Mouse (Mus musculus): ENCODE measurements around the gene Tmigd3. TPM values are rescaled to one million over a fixed set of nuclear protein-coding genes. Genes with fewer than 3 reads are reported as not detected.

Tmigd3 gene
- polyA plus RNA-seq, 1 experiment from 2014 or later = not detected

DNA sequence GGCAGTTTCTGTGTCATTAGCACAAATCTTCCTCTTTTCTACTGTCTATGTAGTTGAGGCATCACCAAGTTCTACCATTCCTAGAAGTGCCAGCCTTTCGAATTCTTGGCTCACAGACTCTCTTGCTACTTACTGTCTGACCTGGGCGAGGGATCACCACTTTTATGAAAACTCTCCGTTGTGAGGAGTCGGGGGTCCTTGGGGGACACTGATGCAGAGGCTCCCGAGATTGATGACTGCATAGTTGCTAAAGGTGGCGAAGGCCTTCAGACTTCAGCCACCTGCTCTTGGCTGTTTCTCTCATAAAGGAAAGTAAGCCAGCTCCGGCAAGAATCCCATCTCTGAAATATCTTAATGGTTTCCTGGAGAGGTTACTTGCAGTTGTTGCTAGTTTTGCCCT lies 11.4 kb downstream of the Tmigd3 start:
- Histone ChIP-seq H3K9ac (replicated peaks; ENCODE audit: low read depth, low read length) (no peak overlapping the region), H3K9me3 (ENCODE audit: control insufficient read depth, low read length) (no peaks in the 10 kb centered on the region), H3K4me2 (ENCODE audit: low read depth, low read length) (no peak overlapping the region), H3K4me3 (ENCODE audit: low read depth, low read length) (no peak overlapping the region), H3K4me1 (ENCODE audit: control insufficient read depth, insufficient read depth, low read length) (no peaks in the 10 kb centered on the region), H3K27ac (ENCODE audit: low read depth, low read length) (no peak overlapping the region), H3K27me3 (ENCODE audit: control insufficient read depth, insufficient read depth, low read length) (no peaks in the 10 kb centered on the region), H3K36me3 (ENCODE audit: control insufficient read depth, insufficient read depth, low read length) (no peaks in the 10 kb centered on the region)
- ATAC-seq (ENCODE audit: low read depth) = no peak
- WGBS = 96% methylated on average over 7 of the region's 7 CpGs

- ATAC-seq (ENCODE audit: low read depth) = no peak
- H3K4me3 ChIP-seq (ENCODE audit: low read depth, low read length) = no peak overlapping the region
- no peak overlapping the region for H3K9ac ChIP-seq (replicated peaks; ENCODE audit: low read depth, low read length)
- no peaks in the 10 kb centered on the region for H3K36me3 ChIP-seq (ENCODE audit: control insufficient read depth, insufficient read depth, low read length)
- no peak overlapping the region for H3K27ac ChIP-seq (ENCODE audit: low read depth, low read length)
- WGBS = 90% methylated on average over 2 of the region's 2 CpGs
- no peaks in the 10 kb centered on the region for H3K9me3 ChIP-seq (ENCODE audit: control insufficient read depth, low read length)
- no peaks in the 10 kb centered on the region for H3K27me3 ChIP-seq (ENCODE audit: control insufficient read depth, insufficient read depth, low read length)
- H3K4me2 ChIP-seq (ENCODE audit: low read depth, low read length) = no peak overlapping the region
- no peaks in the 10 kb centered on the region for H3K4me1 ChIP-seq (ENCODE audit: control insufficient read depth, insufficient read depth, low read length)
Observed at GRCm38 (mm10) chr3:105883111-105883510, 12.4 kb downstream of the Tmigd3 start.

GRCm38 (mm10) chr3:105888961-105889360 lies 18.3 kb downstream of the Tmigd3 start:
- 83% methylated on average over 3 of the region's 3 CpGs for WGBS

DNA sequence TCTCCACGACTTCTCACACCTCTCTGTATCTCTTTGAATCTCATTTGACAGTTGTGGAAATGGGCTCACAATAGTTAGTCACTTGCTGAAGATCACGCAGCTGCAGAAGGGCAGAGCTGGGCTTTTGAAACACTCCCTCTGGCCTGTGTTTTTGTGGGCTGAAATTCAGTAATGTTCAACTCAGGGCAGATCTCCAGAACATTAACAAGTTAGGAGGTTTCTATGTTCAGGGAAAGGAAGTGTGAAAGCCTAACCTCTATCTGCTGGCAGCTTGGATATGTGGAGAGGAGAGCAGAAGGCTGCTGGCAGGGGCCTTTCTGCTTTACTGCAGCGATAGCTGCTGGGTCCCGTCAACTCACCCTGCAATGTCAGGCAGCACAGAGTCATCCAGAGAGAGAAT lies 19.5 kb downstream of the Tmigd3 start:
- H3K9me3 ChIP-seq (ENCODE audit: control insufficient read depth, low read length) = no peaks in the 10 kb centered on the region
- no peak overlapping the region for H3K9ac ChIP-seq (replicated peaks; ENCODE audit: low read depth, low read length)
- H3K27me3 ChIP-seq (ENCODE audit: control insufficient read depth, insufficient read depth, low read length) = no peaks in the 10 kb centered on the region
- H3K4me3 ChIP-seq (ENCODE audit: low read depth, low read length) = no peak overlapping the region
- H3K36me3 ChIP-seq (ENCODE audit: control insufficient read depth, insufficient read depth, low read length) = no peaks in the 10 kb centered on the region
- no peak overlapping the region for H3K4me2 ChIP-seq (ENCODE audit: low read depth, low read length)
- WGBS = 72% methylated on average over 4 of the region's 4 CpGs
- H3K4me1 ChIP-seq (ENCODE audit: control insufficient read depth, insufficient read depth, low read length) = no peaks in the 10 kb centered on the region
- no peak for ATAC-seq (ENCODE audit: low read depth)
- H3K27ac ChIP-seq (ENCODE audit: low read depth, low read length) = no peak overlapping the region

More at GRCm38 (mm10) chr3:105888961-105889360, 18.3 kb downstream of the Tmigd3 start:
- Histone ChIP-seq H3K9ac (replicated peaks; ENCODE audit: low read depth, low read length) (no peak overlapping the region), H3K27me3 (ENCODE audit: control insufficient read depth, insufficient read depth, low read length) (no peaks in the 10 kb centered on the region), H3K27ac (ENCODE audit: low read depth, low read length) (no peak overlapping the region), H3K4me1 (ENCODE audit: control insufficient read depth, insufficient read depth, low read length) (no peaks in the 10 kb centered on the region), H3K4me3 (ENCODE audit: low read depth, low read length) (no peak overlapping the region), H3K4me2 (ENCODE audit: low read depth, low read length) (no peak overlapping the region), H3K9me3 (ENCODE audit: control insufficient read depth, low read length) (no peaks in the 10 kb centered on the region), H3K36me3 (ENCODE audit: control insufficient read depth, insufficient read depth, low read length) (no peaks in the 10 kb centered on the region)
- no peak for ATAC-seq (ENCODE audit: low read depth)

DNA sequence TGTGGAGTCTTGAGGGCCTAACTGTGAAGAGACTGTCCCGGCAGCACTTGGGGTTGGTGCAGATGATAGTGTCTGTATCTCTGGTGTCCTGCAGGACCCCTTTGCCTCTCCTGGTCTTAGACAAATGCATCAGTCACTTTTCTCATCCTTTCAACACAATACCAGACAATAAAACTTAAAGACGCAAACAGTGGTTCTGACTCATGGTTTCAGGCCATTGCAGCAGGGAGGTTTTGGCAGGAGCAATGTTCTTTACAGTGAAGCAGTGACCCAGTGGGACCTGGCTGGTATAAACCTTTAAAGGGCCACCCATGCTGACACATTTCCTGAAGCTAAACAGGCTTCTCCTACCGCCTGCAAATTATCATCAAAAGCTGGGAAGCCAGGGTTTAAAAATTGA lies 20.4 kb downstream of the Tmigd3 start:
- no peak for ATAC-seq (ENCODE audit: low read depth)
- Histone ChIP-seq H3K36me3 (ENCODE audit: control insufficient read depth, insufficient read depth, low read length) (no peaks in the 10 kb centered on the region), H3K4me1 (ENCODE audit: control insufficient read depth, insufficient read depth, low read length) (no peaks in the 10 kb centered on the region), H3K9me3 (ENCODE audit: control insufficient read depth, low read length) (no peaks in the 10 kb centered on the region), H3K4me3 (ENCODE audit: low read depth, low read length) (no peak overlapping the region), H3K27ac (ENCODE audit: low read depth, low read length) (no peak overlapping the region), H3K9ac (replicated peaks; ENCODE audit: low read depth, low read length) (no peak overlapping the region), H3K27me3 (ENCODE audit: control insufficient read depth, insufficient read depth, low read length) (no peaks in the 10 kb centered on the region), H3K4me2 (ENCODE audit: low read depth, low read length) (no peak overlapping the region)
- 82% methylated on average over 3 of the region's 3 CpGs for WGBS

- Histone ChIP-seq H3K4me2 (ENCODE audit: low read depth, low read length) (no peak overlapping the region), H3K9me3 (ENCODE audit: control insufficient read depth, low read length) (no peaks in the 10 kb centered on the region), H3K27me3 (ENCODE audit: control insufficient read depth, insufficient read depth, low read length) (no peaks in the 10 kb centered on the region), H3K4me3 (ENCODE audit: low read depth, low read length) (no peak overlapping the region), H3K9ac (replicated peaks; ENCODE audit: low read depth, low read length) (no peak overlapping the region), H3K36me3 (ENCODE audit: control insufficient read depth, insufficient read depth, low read length) (no peaks in the 10 kb centered on the region), H3K27ac (ENCODE audit: low read depth, low read length) (no peak overlapping the region), H3K4me1 (ENCODE audit: control insufficient read depth, insufficient read depth, low read length) (no peaks in the 10 kb centered on the region)
- 87% methylated on average over 10 of the region's 10 CpGs for WGBS
- ATAC-seq (ENCODE audit: low read depth) = no peak
Observed at GRCm38 (mm10) chr3:105891760-105892571, 21.3 kb downstream of the Tmigd3 start.

- 86% methylated on average over 19 of the region's 19 CpGs for WGBS
- H3K4me3 ChIP-seq (ENCODE audit: low read depth, low read length) = no peak overlapping the region
- H3K27me3 ChIP-seq (ENCODE audit: control insufficient read depth, insufficient read depth, low read length) = no peaks in the 10 kb centered on the region
- H3K4me1 ChIP-seq (ENCODE audit: control insufficient read depth, insufficient read depth, low read length) = no peaks in the 10 kb centered on the region
- no peak overlapping the region for H3K4me2 ChIP-seq (ENCODE audit: low read depth, low read length)
- no peaks in the 10 kb centered on the region for H3K9me3 ChIP-seq (ENCODE audit: control insufficient read depth, low read length)
- H3K9ac ChIP-seq (replicated peaks; ENCODE audit: low read depth, low read length) = no peak overlapping the region
- no peak for ATAC-seq (ENCODE audit: low read depth)
- H3K36me3 ChIP-seq (ENCODE audit: control insufficient read depth, insufficient read depth, low read length) = no peaks in the 10 kb centered on the region
- no peak overlapping the region for H3K27ac ChIP-seq (ENCODE audit: low read depth, low read length)
Observed at GRCm38 (mm10) chr3:105892572-105893495, 22.1 kb downstream of the Tmigd3 start.

- Histone ChIP-seq H3K4me2 (ENCODE audit: low read depth, low read length) (no peak overlapping the region), H3K9me3 (ENCODE audit: control insufficient read depth, low read length) (no peaks in the 10 kb centered on the region), H3K9ac (replicated peaks; ENCODE audit: low read depth, low read length) (no peak overlapping the region), H3K4me3 (ENCODE audit: low read depth, low read length) (no peak overlapping the region), H3K4me1 (ENCODE audit: control insufficient read depth, insufficient read depth, low read length) (no peaks in the 10 kb centered on the region), H3K27ac (ENCODE audit: low read depth, low read length) (no peak overlapping the region), H3K36me3 (ENCODE audit: control insufficient read depth, insufficient read depth, low read length) (no peaks in the 10 kb centered on the region), H3K27me3 (ENCODE audit: control insufficient read depth, insufficient read depth, low read length) (no peaks in the 10 kb centered on the region)
- 67% methylated on average over 6 of the region's 6 CpGs for WGBS
- no peak for ATAC-seq (ENCODE audit: low read depth)
Observed at GRCm38 (mm10) chr3:105893941-105894391, 23.3 kb downstream of the Tmigd3 start.
